Mouse (Mus musculus) right cerebral cortex, postnatal 36 days (tissue): ENCODE results near the gene Zbtb7b.

Experiments
- DNase-seq, 2 experiments: peaks; one replicate each; pipeline ENCODE4 v3.0.0; 2022; ENCODE audit warnings: low spot score in 2 of 2, mixed read lengths in 1 of 2

Zbtb7b gene

GRCm38 (mm10) chr3:89390111-89390515, 4.5 kb downstream of the Zbtb7b start:
- no peak for DNase-seq

- DNase-seq = no peak
Observed at GRCm38 (mm10) chr3:89388901-89389740, 5.5 kb downstream of the Zbtb7b start.

- DNase-seq = no peak
Observed at GRCm38 (mm10) chr3:89388134-89388881, 6.3 kb downstream of the Zbtb7b start.

- no peak for DNase-seq
Observed at GRCm38 (mm10) chr3:89387632-89388031, 6.9 kb downstream of the Zbtb7b start.

- no peak for DNase-seq
Observed at GRCm38 (mm10) chr3:89386438-89387420, 7.8 kb downstream of the Zbtb7b start.

- no peak for DNase-seq
Observed at GRCm38 (mm10) chr3:89385451-89385850, 9.1 kb downstream of the Zbtb7b start.

GRCm38 (mm10) chr3:89384331-89385076, 10.1 kb downstream of the Zbtb7b start:
- no peak for DNase-seq

- DNase-seq = no peak
Observed at GRCm38 (mm10) chr3:89383651-89384255, 10.8 kb downstream of the Zbtb7b start.

GRCm38 (mm10) chr3:89382950-89383349, 11.6 kb downstream of the Zbtb7b start:
- DNase-seq = no peak

- no peak for DNase-seq
Observed at GRCm38 (mm10) chr3:89382033-89382882, 12.3 kb downstream of the Zbtb7b start.

GRCm38 (mm10) chr3:89381233-89381632, 13.3 kb downstream of the Zbtb7b start:
- no peak for DNase-seq

GRCm38 (mm10) chr3:89380711-89381110, 13.9 kb downstream of the Zbtb7b start:
- DNase-seq = no peak

GRCm38 (mm10) chr3:89380291-89380690, 14.3 kb downstream of the Zbtb7b start:
- no peak for DNase-seq

GRCm38 (mm10) chr3:89379388-89380131, 15.0 kb downstream of the Zbtb7b start:
- DNase-seq = no peak

GRCm38 (mm10) chr3:89378394-89379067, 16.0 kb downstream of the Zbtb7b start:
- DNase-seq = peak in 1 of 2 experiments; percentile 49

GRCm38 (mm10) chr3:89377831-89378230, 16.7 kb downstream of the Zbtb7b start:
- no peak for DNase-seq

- DNase-seq = no peak
Observed at GRCm38 (mm10) chr3:89373581-89374231, 20.9 kb downstream of the Zbtb7b start.

GRCm38 (mm10) chr3:89367338-89367737, 27.2 kb downstream of the Zbtb7b start:
- no peak for DNase-seq
